Mouse (Mus musculus): ENCODE measurements at regions not wholly inside any gene's neighbourhood (a gene's known extent, or its start where the extent isn't known, plus 50 kb on each side); places are given as distances from the start of the nearest gene placed in this dataset.

DNA sequence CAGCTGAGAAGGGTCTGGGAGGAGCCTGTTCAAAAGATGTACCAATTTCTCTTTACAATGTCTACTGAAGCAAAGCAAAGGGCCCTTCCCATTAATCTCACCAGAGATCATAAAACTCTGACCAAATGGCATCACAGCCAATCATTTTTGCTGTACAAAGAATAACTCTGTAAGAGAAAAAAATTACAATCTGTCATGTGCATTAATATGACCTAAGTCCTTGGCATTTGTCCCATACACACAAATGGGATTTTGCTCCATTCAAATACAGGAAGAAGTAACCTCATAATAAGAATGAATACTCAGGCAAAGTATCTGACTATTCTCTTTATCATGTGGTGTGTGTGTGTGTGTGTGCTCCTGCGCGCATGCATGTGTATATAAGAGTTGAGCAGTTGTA, 192.5 kb upstream of the Tmc3 start:
- TF ChIP-seq POLR2A (IDR thresholded peaks at IDR 0.05; ENCODE audit: borderline replicate concordance, extremely low read depth, insufficient read depth, insufficient read length, poor library complexity, severe bottlenecking) (no peak), CTCF (IDR thresholded peaks at IDR 0.05; ENCODE audit: borderline replicate concordance, extremely low read depth, insufficient read depth, insufficient read length) (no peak)

All from brain, embryonic 14.5 days (tissue).